Mouse (Mus musculus) neural tube, embryonic 11.5 days (tissue): ENCODE measurements around the gene Dhcr7. TPM values are rescaled to one million over a fixed set of nuclear protein-coding genes. Genes with fewer than 3 reads are reported as not detected.

Experiments
- ATAC-seq: fragments of 200-750 bp; cut with Nextera tagmentation; 2 replicates; pipeline ENCODE4 v1.8.0; 2017; ENCODE audit warnings: moderate number of reproducible peaks, mild to moderate bottlenecking, moderate TSS enrichment, moderate library complexity; ENCODE audit not compliant: insufficient read depth, low FRiP score, low TSS enrichment
- DNase-seq: peaks from one replicate; pipeline ENCODE4 v3.0.0-alpha.2; 2015; ENCODE audit warnings: low spot score
- H3K27ac ChIP-seq: fragments of 300-500 bp; sonication (generic); 2 replicates; pipeline ENCODE4 v1.5.1; 2014; ENCODE audit warnings: low read depth, mild to moderate bottlenecking, low read length
- H3K27me3 ChIP-seq: fragments of 300-500 bp; sonication (generic); 2 replicates; pipeline ENCODE4 v1.6.1; 2014; ENCODE audit warnings: mild to moderate bottlenecking, low read length, mixed read lengths; ENCODE audit not compliant: control insufficient read depth, insufficient read depth
- H3K36me3 ChIP-seq: fragments of 300-500 bp; sonication (generic); 2 replicates; pipeline ENCODE4 v1.6.1; 2014; ENCODE audit warnings: mild to moderate bottlenecking, low read length, moderate library complexity, mixed read lengths; ENCODE audit not compliant: control insufficient read depth, insufficient read depth
- H3K4me1 ChIP-seq: fragments of 300-500 bp; sonication (generic); 2 replicates; pipeline ENCODE4 v1.6.1; 2014; ENCODE audit warnings: low read length, mixed read lengths; ENCODE audit not compliant: control insufficient read depth, insufficient read depth
- H3K4me2 ChIP-seq: fragments of 300-500 bp; sonication (generic); 2 replicates; pipeline ENCODE4 v1.6.1; 2014; ENCODE audit warnings: low read depth, mild to moderate bottlenecking, moderate library complexity
- H3K4me3 ChIP-seq: fragments of 300-500 bp; sonication (generic); 2 replicates; pipeline ENCODE4 v1.5.1; 2014; ENCODE audit warnings: low read depth, low read length
- H3K9ac ChIP-seq: fragments of 300-500 bp; sonication (generic); 2 replicates; pipeline ENCODE4 v1.6.1; 2014; ENCODE audit warnings: mild to moderate bottlenecking, low read length
- H3K9me3 ChIP-seq: fragments of 300-500 bp; sonication (generic); 2 replicates; pipeline ENCODE4 v1.6.1; 2016; ENCODE audit warnings: low read length; ENCODE audit not compliant: control insufficient read depth
- WGBS: fragments of 180-500 bp; shearing (Covaris S2); extraction: QIAGEN DNeasy Blood & Tissue Kit; methylation state at CpG from one replicate; pipeline ENCODE4 v1.1.7; 2014; 5-methylcytosine and 5-hydroxymethylcytosine counted together
- polyA plus RNA-seq: library from polyadenylated mRNA; unstranded; fragments of >200 nt; fragmentation: Nextera tagmentation; extraction: Ambion mirVana; gene quantifications from 2 replicates; pipeline ENCODE4 v1.2.1, GENCODE M21; 2014

Gene Dhcr7
- polyA plus RNA-seq, 1 experiment from 2014 or later: 86.1 TPM

- no peak for DNase-seq
- Histone ChIP-seq H3K4me2 (no peak overlapping the region), H3K36me3 (peaks cover 29% of the 10 kb centered on the region), H3K4me3 (no peak overlapping the region), H3K9ac (no peak overlapping the region), H3K27me3 (no peaks in the 10 kb centered on the region), H3K9me3 (no peaks in the 10 kb centered on the region), H3K4me1 (no peaks in the 10 kb centered on the region), H3K27ac (no peak overlapping the region)
- ATAC-seq: no peak
- WGBS: 86% methylated on average over 5 of the region's 5 CpGs
These were observed 17.2 kb downstream of the Dhcr7 start for GRCm38 (mm10) chr7:143840121-143840520.

- DNase-seq: no peak
- Histone ChIP-seq H3K36me3 (peaks cover 38% of the 10 kb centered on the region), H3K4me3 (no peak overlapping the region), H3K9ac (no peak overlapping the region), H3K9me3 (no peaks in the 10 kb centered on the region), H3K27ac (no peak overlapping the region), H3K4me2 (no peak overlapping the region), H3K27me3 (no peaks in the 10 kb centered on the region), H3K4me1 (no peaks in the 10 kb centered on the region)
- 98% methylated on average over 8 of the region's 8 CpGs for WGBS
- no peak for ATAC-seq
These were observed 18.4 kb downstream of the Dhcr7 start for GRCm38 (mm10) chr7:143841301-143841700.

- Histone ChIP-seq H3K9me3 (no peaks in the 10 kb centered on the region), H3K27me3 (no peaks in the 10 kb centered on the region), H3K27ac (no peak overlapping the region), H3K9ac (no peak overlapping the region), H3K4me3 (no peak overlapping the region), H3K4me1 (no peaks in the 10 kb centered on the region), H3K4me2 (no peak overlapping the region), H3K36me3 (peaks cover 24% of the 10 kb centered on the region)
- WGBS: 94% methylated on average over 5 of the region's 5 CpGs
- no peak for DNase-seq
- no peak for ATAC-seq
These were observed 25.3 kb downstream of the Dhcr7 start for GRCm38 (mm10) chr7:143848127-143848767.

GRCm38 (mm10) chr7:143848768-143849482 is 26.0 kb downstream of the Dhcr7 start:
- ATAC-seq: no peak
- Histone ChIP-seq H3K36me3 (peaks cover 20% of the 10 kb centered on the region), H3K27me3 (no peaks in the 10 kb centered on the region), H3K4me1 (no peaks in the 10 kb centered on the region), H3K4me3 (no peak overlapping the region), H3K27ac (no peak overlapping the region), H3K9ac (no peak overlapping the region), H3K9me3 (no peaks in the 10 kb centered on the region), H3K4me2 (no peak overlapping the region)
- WGBS: 89% methylated on average over 6 of the region's 8 CpGs
- DNase-seq: no peak

GRCm38 (mm10) chr7:143866538-143866937 is 43.6 kb downstream of the Dhcr7 start, which contains the start of gene Gm498:
Gene Gm498 (plus strand): TSS chr7:143866838.
- Histone ChIP-seq H3K9me3 (no peaks in the 10 kb centered on the region), H3K4me3 (no peak within 1 kb of the TSS), H3K4me1 (no peaks in the 10 kb centered on the region), H3K36me3 (no peaks in the 10 kb centered on the region), H3K9ac (no peak within 1 kb of the TSS), H3K4me2 (no peak within 1 kb of the TSS), H3K27me3 (no peaks in the 10 kb centered on the region), H3K27ac (no peak within 1 kb of the TSS)
- WGBS: 87% methylated on average over 2 of the region's 2 CpGs
- ATAC-seq (no peak), DNase-seq (no peak)

GRCm38 (mm10) chr7:143868874-143869273 is 45.9 kb downstream of the Dhcr7 start:
- no peak for ATAC-seq
- Histone ChIP-seq H3K4me3 (no peak overlapping the region), H3K36me3 (no peaks in the 10 kb centered on the region), H3K4me2 (no peak overlapping the region), H3K9ac (no peak overlapping the region), H3K27ac (no peak overlapping the region), H3K9me3 (no peaks in the 10 kb centered on the region), H3K27me3 (no peaks in the 10 kb centered on the region), H3K4me1 (no peaks in the 10 kb centered on the region)
- DNase-seq: no peak
- WGBS: 82% methylated on average over 4 of the region's 4 CpGs

GRCm38 (mm10) chr7:143883717-143884116 is 60.8 kb downstream of the Dhcr7 start:
- H3K4me2 ChIP-seq: no peak overlapping the region
- no peak overlapping the region for H3K4me3 ChIP-seq
- H3K9ac ChIP-seq: no peak overlapping the region
- DNase-seq (no peak), ATAC-seq (no peak)
- WGBS: 84% methylated on average over 6 of the region's 6 CpGs
- no peak overlapping the region for H3K27ac ChIP-seq
- no peaks in the 10 kb centered on the region for H3K27me3 ChIP-seq
- no peaks in the 10 kb centered on the region for H3K9me3 ChIP-seq
- no peaks in the 10 kb centered on the region for H3K36me3 ChIP-seq
- H3K4me1 ChIP-seq: no peaks in the 10 kb centered on the region

- Histone ChIP-seq H3K4me1 (no peaks in the 10 kb centered on the region), H3K27me3 (no peaks in the 10 kb centered on the region), H3K36me3 (no peaks in the 10 kb centered on the region), H3K9me3 (no peaks in the 10 kb centered on the region), H3K9ac (no peak overlapping the region), H3K4me3 (no peak overlapping the region), H3K4me2 (no peak overlapping the region), H3K27ac (no peak overlapping the region)
- 74% methylated on average over 2 of the region's 2 CpGs for whole genome bisulfite sequencing
- no peak for DNase-seq
- no peak for ATAC-seq
These were observed 68.2 kb downstream of the Dhcr7 start for GRCm38 (mm10) chr7:143891146-143891545.

- Histone ChIP-seq H3K4me1 (no peaks in the 10 kb centered on the region), H3K27ac (no peak overlapping the region), H3K36me3 (no peaks in the 10 kb centered on the region), H3K4me3 (no peak overlapping the region), H3K9me3 (no peaks in the 10 kb centered on the region), H3K9ac (no peak overlapping the region), H3K27me3 (no peaks in the 10 kb centered on the region), H3K4me2 (no peak overlapping the region)
- ATAC-seq (no peak), DNase-seq (no peak)
- WGBS: 67% methylated on average over 2 of the region's 2 CpGs
These were observed 69.4 kb downstream of the Dhcr7 start for GRCm38 (mm10) chr7:143892361-143892760.
